Mouse (Mus musculus) embryonic facial prominence, embryonic 13.5 days (tissue): ENCODE results near the gene Zbed3. TPM values are rescaled to one million over a fixed set of nuclear protein-coding genes. Genes with fewer than 3 reads are reported as not detected.

Experiments used
- ATAC-seq: fragments of 200-750 bp; cut with Nextera tagmentation; 2 replicates; pipeline ENCODE4 v1.8.0; 2017; ENCODE audit warnings: low read depth; ENCODE audit not compliant: insufficient number of reproducible peaks, insufficient read depth, low FRiP score, low TSS enrichment
- H3K27ac ChIP-seq: fragments of 300-500 bp; sonication (generic); 2 replicates; pipeline ENCODE4 v1.5.1; 2015; ENCODE audit warnings: moderate library complexity, mild to moderate bottlenecking, inconsistent platforms
- H3K27me3 ChIP-seq: fragments of 300-500 bp; sonication (generic); 2 replicates; pipeline ENCODE4 v1.6.1; 2015; ENCODE audit warnings: mild to moderate bottlenecking, inconsistent platforms
- H3K36me3 ChIP-seq: fragments of 300-500 bp; sonication (generic); 2 replicates; pipeline ENCODE4 v1.6.1; 2015; ENCODE audit warnings: mild to moderate bottlenecking, inconsistent platforms
- H3K4me1 ChIP-seq: fragments of 300-500 bp; sonication (generic); 2 replicates; pipeline ENCODE4 v1.6.1; 2015; ENCODE audit warnings: inconsistent platforms
- H3K4me2 ChIP-seq: fragments of 300-500 bp; sonication (generic); 2 replicates; pipeline ENCODE4 v1.6.1; 2015; ENCODE audit warnings: moderate library complexity, mild to moderate bottlenecking, inconsistent platforms
- H3K4me3 ChIP-seq: fragments of 300-500 bp; sonication (generic); 2 replicates; pipeline ENCODE4 v1.5.1; 2015; ENCODE audit warnings: mild to moderate bottlenecking, inconsistent platforms
- H3K9ac ChIP-seq: fragments of 300-500 bp; sonication (generic); 2 replicates; pipeline ENCODE4 v1.6.1; 2015; ENCODE audit warnings: mild to moderate bottlenecking, inconsistent platforms
- H3K9me3 ChIP-seq: fragments of 300-500 bp; sonication (generic); 2 replicates; pipeline ENCODE4 v1.6.1; 2016; ENCODE audit warnings: inconsistent platforms
- WGBS: fragments of 180-500 bp; shearing (Covaris S2); methylation state at CpG from one replicate; pipeline ENCODE4 v1.1.7; 2015; ENCODE audit warnings: mixed read lengths; 5-methylcytosine and 5-hydroxymethylcytosine counted together
- polyA plus RNA-seq: library from polyadenylated mRNA; unstranded; fragments of >200 nt; fragmentation: Nextera tagmentation; extraction: Ambion mirVana; gene quantifications from 2 replicates; pipeline ENCODE4 v1.2.1, GENCODE M21; 2015

Gene Zbed3
- polyA plus RNA-seq, 1 experiment from 2014 or later: 84.9 TPM

- H3K4me1 ChIP-seq: peaks cover 17% of the 10 kb centered on the region
- H3K9me3 ChIP-seq: no peaks in the 10 kb centered on the region
- no peaks in the 10 kb centered on the region for H3K27me3 ChIP-seq
- H3K4me2 ChIP-seq: no peak overlapping the region
- no peak overlapping the region for H3K9ac ChIP-seq
- ATAC-seq: no peak
- H3K27ac ChIP-seq: peak overlapping the region; percentile 14; the same call in 1 of the 2 replicates
- whole genome bisulfite sequencing: 19% methylated on average over 4 of the region's 4 CpGs
- H3K4me3 ChIP-seq: no peak overlapping the region
- no peaks in the 10 kb centered on the region for H3K36me3 ChIP-seq
Measured at GRCm38 (mm10) chr13:95320451-95320850, 3.0 kb upstream of the Zbed3 start.

GRCm38 (mm10) chr13:95323950-95324625, 676 bp downstream of the Zbed3 start:
- H3K4me1 ChIP-seq: peaks cover 35% of the 10 kb centered on the region
- 0 out of 2 replicates have a peak, but pooled peaks have one; percentile 63 for ATAC-seq

GRCm38 (mm10) chr13:95324626-95325079, 1.2 kb downstream of the Zbed3 start:
- H3K9ac ChIP-seq: peak overlapping the region; percentile 98
- H3K9me3 ChIP-seq: no peaks in the 10 kb centered on the region
- WGBS: under 1% methylated on average over 22 of the region's 22 CpGs

More at GRCm38 (mm10) chr13:95323950-95324625, 676 bp downstream of the Zbed3 start:
- WGBS: 24% methylated on average over 15 of the region's 15 CpGs
- Histone ChIP-seq H3K27ac (peak overlapping the region; percentile 99), H3K4me2 (peak overlapping the region; percentile 84), H3K4me3 (peak overlapping the region; percentile 79), H3K27me3 (no peaks in the 10 kb centered on the region), H3K9me3 (no peaks in the 10 kb centered on the region), H3K36me3 (peaks cover 4% of the 10 kb centered on the region; the same call in 1 of the 2 replicates), H3K9ac (peak overlapping the region; percentile 98)

GRCm38 (mm10) chr13:95325080-95325906, 1.9 kb downstream of the Zbed3 start:
- Histone ChIP-seq H3K4me1 (peaks cover 30% of the 10 kb centered on the region), H3K27ac (peak overlapping the region; percentile 99), H3K27me3 (no peaks in the 10 kb centered on the region), H3K36me3 (peaks cover 4% of the 10 kb centered on the region; the same call in 1 of the 2 replicates), H3K4me2 (peak overlapping the region; percentile 84), H3K9me3 (no peaks in the 10 kb centered on the region), H3K9ac (peak overlapping the region; percentile 98), H3K4me3 (peak overlapping the region; percentile 79)
- peak; percentile 26; the same call in 1 of the 2 replicates for ATAC-seq
- under 1% methylated on average over 63 of the region's 63 CpGs for WGBS

More at GRCm38 (mm10) chr13:95324626-95325079, 1.2 kb downstream of the Zbed3 start:
- H3K4me2 ChIP-seq: peak overlapping the region; percentile 84
- H3K4me3 ChIP-seq: peak overlapping the region; percentile 79
- H3K27ac ChIP-seq: peak overlapping the region; percentile 99
- ATAC-seq: no peak
- H3K36me3 ChIP-seq: peaks cover 4% of the 10 kb centered on the region; the same call in 1 of the 2 replicates
- H3K27me3 ChIP-seq: no peaks in the 10 kb centered on the region
- peaks cover 33% of the 10 kb centered on the region for H3K4me1 ChIP-seq

GRCm38 (mm10) chr13:95325907-95326550, 2.6 kb downstream of the Zbed3 start:
- H3K27me3 ChIP-seq: no peaks in the 10 kb centered on the region
- peak overlapping the region; percentile 98 for H3K9ac ChIP-seq
- peak overlapping the region; percentile 99 for H3K27ac ChIP-seq
- no peak for ATAC-seq
- H3K4me3 ChIP-seq: peak overlapping the region; percentile 79
- no peaks in the 10 kb centered on the region for H3K9me3 ChIP-seq
- peaks cover 4% of the 10 kb centered on the region; the same call in 1 of the 2 replicates for H3K36me3 ChIP-seq
- H3K4me1 ChIP-seq: peaks cover 30% of the 10 kb centered on the region
- 4% methylated on average over 5 of the region's 5 CpGs for WGBS
- peak overlapping the region; percentile 84 for H3K4me2 ChIP-seq

GRCm38 (mm10) chr13:95326611-95327344, 3.4 kb downstream of the Zbed3 start:
- Histone ChIP-seq H3K4me2 (peak overlapping the region; percentile 84), H3K27ac (peak overlapping the region; percentile 99), H3K9ac (peak overlapping the region; percentile 98), H3K4me3 (peak overlapping the region; percentile 79), H3K9me3 (no peaks in the 10 kb centered on the region), H3K36me3 (peaks cover 4% of the 10 kb centered on the region; the same call in 1 of the 2 replicates), H3K4me1 (peaks cover 30% of the 10 kb centered on the region), H3K27me3 (no peaks in the 10 kb centered on the region)
- ATAC-seq: no peak; the same call in 1 of the 2 replicates
- 4% methylated on average over 21 of the region's 21 CpGs for WGBS

GRCm38 (mm10) chr13:95327345-95327741, 3.9 kb downstream of the Zbed3 start:
- Histone ChIP-seq H3K36me3 (peaks cover 6% of the 10 kb centered on the region; the same call in 1 of the 2 replicates), H3K4me2 (peak overlapping the region; percentile 84), H3K9ac (peak overlapping the region; percentile 98), H3K4me3 (peak overlapping the region; percentile 79), H3K9me3 (no peaks in the 10 kb centered on the region), H3K27me3 (no peaks in the 10 kb centered on the region), H3K27ac (peak overlapping the region; percentile 99), H3K4me1 (peaks cover 30% of the 10 kb centered on the region)
- 3% methylated on average over 5 of the region's 5 CpGs for WGBS
- ATAC-seq: no peak

- no peaks in the 10 kb centered on the region for H3K27me3 ChIP-seq
- WGBS: 82% methylated on average over 11 of the region's 11 CpGs
- no peak overlapping the region for H3K27ac ChIP-seq
- peaks cover 8% of the 10 kb centered on the region; the same call in 1 of the 2 replicates for H3K36me3 ChIP-seq
- no peak overlapping the region for H3K4me2 ChIP-seq
- no peak overlapping the region for H3K9ac ChIP-seq
- H3K4me1 ChIP-seq: peaks cover 30% of the 10 kb centered on the region
- ATAC-seq: no peak
- H3K4me3 ChIP-seq: no peak overlapping the region
- no peaks in the 10 kb centered on the region for H3K9me3 ChIP-seq
Measured at GRCm38 (mm10) chr13:95328767-95329166, 5.4 kb downstream of the Zbed3 start.

- ATAC-seq: no peak
- no peak overlapping the region for H3K9ac ChIP-seq
- 56% methylated on average over 11 of the region's 11 CpGs for WGBS
Measured at GRCm38 (mm10) chr13:95330507-95330906, 7.1 kb downstream of the Zbed3 start.

GRCm38 (mm10) chr13:95332086-95332899, 8.9 kb downstream of the Zbed3 start:
- Histone ChIP-seq H3K4me2 (no peak overlapping the region), H3K4me3 (no peak overlapping the region), H3K36me3 (peaks cover 25% of the 10 kb centered on the region), H3K9ac (no peak overlapping the region), H3K27me3 (no peaks in the 10 kb centered on the region), H3K9me3 (no peaks in the 10 kb centered on the region), H3K27ac (no peak overlapping the region), H3K4me1 (peaks cover 26% of the 10 kb centered on the region)
- ATAC-seq: no peak
- whole genome bisulfite sequencing: 79% methylated on average over 11 of the region's 11 CpGs

More at GRCm38 (mm10) chr13:95330507-95330906, 7.1 kb downstream of the Zbed3 start:
- H3K36me3 ChIP-seq: peaks cover 10% of the 10 kb centered on the region; the same call in 1 of the 2 replicates
- H3K4me2 ChIP-seq: no peak overlapping the region
- peaks cover 30% of the 10 kb centered on the region for H3K4me1 ChIP-seq
- H3K27ac ChIP-seq: no peak overlapping the region
- no peaks in the 10 kb centered on the region for H3K27me3 ChIP-seq
- H3K9me3 ChIP-seq: no peaks in the 10 kb centered on the region
- no peak overlapping the region for H3K4me3 ChIP-seq
